Mouse (Mus musculus) lung, postnatal 0 days (tissue): ENCODE measurements around the gene Rfx1. TPM values are rescaled to one million over a fixed set of nuclear protein-coding genes. Genes with fewer than 3 reads are reported as not detected.

ENCODE experiments used
- ATAC-seq: fragments of 200-750 bp; cut with Nextera tagmentation; 2 replicates; pipeline ENCODE4 v1.8.0; 2017; ENCODE audit warnings: moderate library complexity
- DNase-seq: peaks from one replicate; pipeline ENCODE4 v3.0.0-alpha.2; 2016; ENCODE audit warnings: low spot score
- H3K27ac ChIP-seq: fragments of 300-500 bp; sonication (generic); 2 replicates; pipeline ENCODE4 v1.5.1; 2014; ENCODE audit warnings: antibody characterized with exemption, mild to moderate bottlenecking, low read length, mixed read lengths
- H3K27me3 ChIP-seq: fragments of 300-500 bp; sonication (generic); replicated peaks from 2 replicates; pipeline ENCODE4 v1.6.1; 2014; ENCODE audit warnings: low read length, mixed read lengths; ENCODE audit not compliant: insufficient read depth
- H3K36me3 ChIP-seq: fragments of 300-500 bp; sonication (generic); 2 replicates; pipeline ENCODE4 v1.6.1; 2014; ENCODE audit warnings: low read length, mixed read lengths; ENCODE audit not compliant: insufficient read depth
- H3K4me1 ChIP-seq: fragments of 300-500 bp; sonication (generic); 2 replicates; pipeline ENCODE4 v1.6.1; 2014; ENCODE audit warnings: antibody characterized with exemption, low read depth, low read length, mixed read lengths; ENCODE audit not compliant: insufficient read depth
- H3K4me2 ChIP-seq: fragments of 300-500 bp; sonication (generic); replicated peaks from 2 replicates; pipeline ENCODE4 v1.6.1; 2014; ENCODE audit warnings: low read depth, mild to moderate bottlenecking, low read length, moderate library complexity, mixed read lengths
- H3K4me3 ChIP-seq: fragments of 300-500 bp; sonication (generic); 2 replicates; pipeline ENCODE4 v1.5.1; 2014; ENCODE audit warnings: low read depth, low read length
- H3K9ac ChIP-seq: fragments of 300-500 bp; sonication (generic); replicated peaks from 2 replicates; pipeline ENCODE4 v1.6.1; 2014; ENCODE audit warnings: low read depth, mild to moderate bottlenecking
- H3K9me3 ChIP-seq: fragments of 300-500 bp; sonication (generic); 2 replicates; pipeline ENCODE4 v1.6.1; 2016; ENCODE audit warnings: low read length, mixed read lengths
- CTCF ChIP-seq: IDR thresholded peaks from 2 replicates; pipeline ENCODE4 v1.5.1; 2016; ENCODE audit warnings: antibody characterized with exemption, mild to moderate bottlenecking
- EP300 ChIP-seq: IDR thresholded peaks from 2 replicates; pipeline ENCODE4 v1.6.1; 2016; ENCODE audit warnings: antibody characterized with exemption, mild to moderate bottlenecking, control low read depth
- WGBS: fragments of 180-500 bp; shearing (Covaris S2); extraction: QIAGEN DNeasy Blood & Tissue Kit; methylation state at CpG from one replicate; pipeline ENCODE4 v1.1.7; 2014; 5-methylcytosine and 5-hydroxymethylcytosine counted together
- polyA plus RNA-seq: library from polyadenylated mRNA; unstranded; fragments of >200 nt; fragmentation: Nextera tagmentation; extraction: Ambion mirVana; gene quantifications from 2 replicates; pipeline ENCODE4 v1.2.1, GENCODE M21; 2015

Gene Rfx1
- polyA plus RNA-seq, 1 experiment from 2014 or later = 5.2 TPM

- Histone ChIP-seq H3K27ac (peak within 1 kb of the TSS; percentile 89), H3K9ac (peak within 1 kb of the TSS; percentile 41), H3K4me2 (peak within 1 kb of the TSS; percentile 77), H3K9me3 (no peaks in the 10 kb centered on the region), H3K4me1 (peaks cover 20% of the 10 kb centered on the region; the same call in 1 of the 2 replicates), H3K27me3 (no peaks in the 10 kb centered on the region), H3K36me3 (no peaks in the 10 kb centered on the region), H3K4me3 (peak within 1 kb of the TSS; percentile 53)
- no peak for DNase-seq
- TF ChIP-seq CTCF (no peak), EP300 (no peak)
- 92% methylated on average over 1 of the region's 1 CpGs for WGBS
- ATAC-seq = no peak
Measured at GRCm38 (mm10) chr8:84065037-84065436, 1.6 kb upstream of the Rfx1 start, which contains the start of gene Gm10643. Gene Gm10643 (minus strand): TSS chr8:84065137.

DNA sequence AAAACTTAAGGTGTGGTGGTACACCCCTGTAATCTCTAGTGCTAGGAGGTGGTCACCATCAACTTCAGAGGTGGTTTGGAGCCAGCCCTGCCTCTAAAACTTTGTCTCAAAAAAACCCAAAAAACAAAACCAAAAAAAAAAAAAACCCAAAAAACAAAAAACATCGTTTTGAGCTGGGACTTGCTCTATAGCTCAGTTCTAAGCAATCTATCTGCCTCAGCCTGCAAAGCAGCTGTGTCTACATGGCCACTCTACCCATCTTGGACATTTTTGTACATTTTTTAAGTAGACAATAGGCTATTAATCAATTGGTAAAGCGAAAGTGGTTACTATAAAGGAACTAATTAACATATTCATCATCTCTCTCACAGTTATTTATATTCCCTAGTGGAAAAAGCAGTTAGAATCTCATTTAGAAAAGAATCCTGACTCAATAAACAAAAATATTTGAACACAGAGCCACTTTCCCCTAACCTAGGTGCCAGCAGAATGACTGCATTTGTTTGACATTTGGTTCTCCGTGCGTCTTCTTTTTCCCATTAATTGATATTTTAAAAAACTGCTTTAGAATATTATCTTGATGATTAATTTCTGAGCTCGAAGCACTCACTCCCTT, 1.1 kb upstream of the Rfx1 start:
- no peaks in the 10 kb centered on the region for H3K36me3 ChIP-seq
- peak overlapping the region; percentile 41 for H3K9ac ChIP-seq
- DNase-seq (peak; percentile 34), ATAC-seq (no peak)
- peak overlapping the region; percentile 89 for H3K27ac ChIP-seq
- 19% methylated on average over 5 of the region's 5 CpGs for WGBS
- peaks cover 20% of the 10 kb centered on the region; the same call in 1 of the 2 replicates for H3K4me1 ChIP-seq
- TF ChIP-seq CTCF = no peak
- no peak for TF ChIP-seq EP300
- no peaks in the 10 kb centered on the region for H3K27me3 ChIP-seq
- peak overlapping the region; percentile 53 for H3K4me3 ChIP-seq
- peak overlapping the region; percentile 77 for H3K4me2 ChIP-seq
- no peaks in the 10 kb centered on the region for H3K9me3 ChIP-seq

- Histone ChIP-seq H3K4me3 (peak overlapping the region; percentile 83), H3K9ac (peak overlapping the region; percentile 78), H3K9me3 (no peaks in the 10 kb centered on the region), H3K4me2 (peak overlapping the region; percentile 37), H3K4me1 (peaks cover 24% of the 10 kb centered on the region; the same call in 1 of the 2 replicates), H3K36me3 (no peaks in the 10 kb centered on the region), H3K27ac (peak overlapping the region; percentile 96), H3K27me3 (no peaks in the 10 kb centered on the region)
- TF ChIP-seq CTCF = no peak
- TF ChIP-seq EP300 = peak; percentile 50; the same call in 1 of the 2 replicates
- ATAC-seq (peak; percentile 73), DNase-seq (peak; percentile 94)
- WGBS = 2% methylated on average over 30 of the region's 58 CpGs
Measured at GRCm38 (mm10) chr8:84067047-84067573, 476 bp downstream of the Rfx1 start.

DNA sequence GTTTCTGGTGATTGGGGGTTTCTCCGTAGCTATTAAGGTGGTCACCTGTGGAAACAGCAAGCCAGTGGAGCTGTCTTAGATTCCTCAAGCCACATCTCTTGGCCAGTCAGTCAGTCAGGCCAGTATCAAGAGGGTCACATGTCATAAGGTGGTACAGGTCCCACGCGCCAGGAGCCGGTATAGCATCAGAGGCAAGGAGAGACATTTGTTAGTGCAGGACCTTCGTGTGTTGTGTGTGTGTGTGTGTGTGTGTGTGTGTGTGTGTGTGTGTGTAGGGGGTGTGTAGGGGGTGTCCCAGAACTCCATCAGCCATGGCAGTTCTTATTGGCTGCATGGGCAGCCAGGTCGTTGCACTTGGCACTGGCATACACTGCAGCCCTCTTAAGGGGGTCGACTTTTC, 1.3 kb downstream of the Rfx1 start:
- Histone ChIP-seq H3K27ac (peak overlapping the region; percentile 43; the same call in 1 of the 2 replicates), H3K9ac (no peak overlapping the region), H3K4me1 (peaks cover 25% of the 10 kb centered on the region; the same call in 1 of the 2 replicates), H3K4me2 (peak overlapping the region; percentile 37), H3K9me3 (no peaks in the 10 kb centered on the region), H3K4me3 (peak overlapping the region; percentile 83; the same call in 1 of the 2 replicates), H3K27me3 (no peaks in the 10 kb centered on the region), H3K36me3 (no peaks in the 10 kb centered on the region)
- 67% methylated on average over 7 of the region's 7 CpGs for WGBS
- ATAC-seq = no peak
- TF ChIP-seq CTCF = no peak
- TF ChIP-seq EP300 = no peak
- DNase-seq = no peak

DNA sequence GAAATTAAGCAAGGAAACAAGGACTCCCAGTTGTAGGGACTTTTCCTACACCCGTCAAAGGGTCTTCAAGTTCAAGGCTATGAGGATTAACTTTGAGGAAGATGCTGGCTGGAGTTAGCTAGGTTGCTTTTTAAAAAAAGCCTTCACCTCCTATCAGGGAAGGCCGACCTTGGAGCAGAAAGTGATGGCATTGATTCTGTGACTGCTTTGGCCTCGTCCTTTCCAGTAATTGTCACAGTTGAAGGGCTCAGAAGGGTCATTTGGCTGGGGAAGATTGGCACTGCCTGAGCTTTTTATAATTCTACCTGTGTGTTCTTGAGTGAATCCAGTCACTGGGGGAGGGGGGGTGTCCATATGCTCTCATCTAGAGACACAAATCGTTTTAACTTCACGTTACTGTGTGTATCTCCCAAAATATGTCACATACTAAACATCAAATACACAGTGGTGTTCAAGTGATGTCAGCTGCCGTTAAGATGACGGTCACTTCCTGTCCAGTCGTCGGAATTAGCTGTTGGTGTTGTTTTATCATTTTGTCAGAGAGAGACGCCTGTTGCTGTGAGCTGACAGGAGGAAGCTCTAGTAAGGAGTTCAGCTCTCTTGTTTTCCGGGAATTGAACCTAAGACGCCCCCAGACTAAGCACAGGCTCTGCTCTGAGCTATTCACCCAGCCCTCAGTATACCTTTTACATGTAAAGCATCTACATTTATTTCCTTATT, 1.8 kb downstream of the Rfx1 start:
- Histone ChIP-seq H3K27ac (peak overlapping the region; percentile 57), H3K4me1 (peaks cover 25% of the 10 kb centered on the region; the same call in 1 of the 2 replicates), H3K9ac (0 out of 2 replicates have a peak overlapping the region, but pooled peaks have one; percentile 8), H3K4me2 (no peak overlapping the region), H3K36me3 (no peaks in the 10 kb centered on the region), H3K9me3 (no peaks in the 10 kb centered on the region), H3K27me3 (no peaks in the 10 kb centered on the region), H3K4me3 (no peak overlapping the region)
- WGBS = 24% methylated on average over 12 of the region's 12 CpGs
- DNase-seq = peak; percentile 73
- TF ChIP-seq CTCF = no peak
- no peak for TF ChIP-seq EP300
- ATAC-seq = no peak

GRCm38 (mm10) chr8:84069169-84069568, 2.5 kb downstream of the Rfx1 start:
- Histone ChIP-seq H3K36me3 (no peaks in the 10 kb centered on the region), H3K9me3 (no peaks in the 10 kb centered on the region), H3K27me3 (no peaks in the 10 kb centered on the region), H3K4me1 (peaks cover 25% of the 10 kb centered on the region; the same call in 1 of the 2 replicates), H3K4me3 (no peak overlapping the region), H3K9ac (0 out of 2 replicates have a peak overlapping the region, but pooled peaks have one; percentile 8), H3K27ac (peak overlapping the region; percentile 57; the same call in 1 of the 2 replicates), H3K4me2 (no peak overlapping the region)
- 15% methylated on average over 1 of the region's 1 CpGs for WGBS
- ATAC-seq (no peak), DNase-seq (peak; percentile 19)
- TF ChIP-seq CTCF = no peak
- TF ChIP-seq EP300 = no peak
